Mouse (Mus musculus): ENCODE results near the gene Cfap97d1. TPM values are rescaled to one million over a fixed set of nuclear protein-coding genes. Genes with fewer than 3 reads are reported as not detected.

Gene Cfap97d1
- not detected for polyA plus RNA-seq (2015; fragmentation: Illumina TruSeq; extraction: RNeasy Lipid Tissue Mini Kit (QIAGEN cat#74804); ENCODE audit: low read depth, low replicate concordance)

DNA sequence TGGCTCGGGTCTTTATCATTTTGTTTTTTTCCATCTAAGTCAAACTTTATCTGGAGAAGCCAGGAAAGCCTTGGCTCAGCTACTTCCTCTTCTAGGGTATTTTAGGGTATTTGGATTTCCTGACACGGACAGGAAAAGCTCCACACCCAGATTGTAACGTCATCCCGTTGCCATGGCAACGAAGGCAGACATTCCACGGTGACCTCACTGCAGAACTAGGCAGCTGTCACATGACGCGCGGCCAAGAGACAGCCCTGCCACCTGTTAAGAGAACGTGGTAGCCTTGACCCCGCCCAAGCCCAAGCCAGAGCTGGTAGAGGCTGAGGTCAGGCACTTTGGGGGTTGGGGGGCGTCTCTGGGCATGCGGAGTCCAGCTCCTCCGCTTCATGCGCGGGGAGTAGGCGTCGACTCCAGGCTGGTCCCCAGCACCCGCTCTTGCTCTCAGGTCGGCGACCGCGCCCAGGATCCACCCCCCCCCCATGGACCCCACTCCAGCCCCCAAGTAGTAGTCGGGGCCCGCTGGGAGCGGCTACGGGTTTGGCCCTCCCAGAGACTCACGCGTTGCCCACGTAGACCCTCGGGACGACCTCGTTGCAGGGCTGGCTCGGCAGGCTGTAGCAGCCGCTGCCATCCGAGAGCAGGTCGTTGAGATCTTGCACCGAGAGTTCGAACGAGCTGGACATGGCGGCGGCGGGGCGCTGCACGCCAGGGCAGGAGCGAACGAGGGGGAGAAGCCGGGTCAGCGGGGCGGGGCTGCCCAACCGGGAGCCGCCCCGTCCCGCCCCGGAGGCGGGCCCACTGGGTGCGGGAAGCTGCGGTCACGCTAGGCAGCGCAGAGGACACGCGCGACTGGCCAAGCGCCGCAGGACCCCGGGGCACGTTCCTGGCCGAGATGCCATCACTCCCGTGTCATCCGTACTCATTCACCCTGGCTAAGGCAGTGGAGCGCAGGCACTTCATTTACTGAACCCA lies at the start of gene Cfap97d1:
Cfap97d1 (plus strand) TSS at position 226 of the 972 bp plus-strand sequence.

DNA sequence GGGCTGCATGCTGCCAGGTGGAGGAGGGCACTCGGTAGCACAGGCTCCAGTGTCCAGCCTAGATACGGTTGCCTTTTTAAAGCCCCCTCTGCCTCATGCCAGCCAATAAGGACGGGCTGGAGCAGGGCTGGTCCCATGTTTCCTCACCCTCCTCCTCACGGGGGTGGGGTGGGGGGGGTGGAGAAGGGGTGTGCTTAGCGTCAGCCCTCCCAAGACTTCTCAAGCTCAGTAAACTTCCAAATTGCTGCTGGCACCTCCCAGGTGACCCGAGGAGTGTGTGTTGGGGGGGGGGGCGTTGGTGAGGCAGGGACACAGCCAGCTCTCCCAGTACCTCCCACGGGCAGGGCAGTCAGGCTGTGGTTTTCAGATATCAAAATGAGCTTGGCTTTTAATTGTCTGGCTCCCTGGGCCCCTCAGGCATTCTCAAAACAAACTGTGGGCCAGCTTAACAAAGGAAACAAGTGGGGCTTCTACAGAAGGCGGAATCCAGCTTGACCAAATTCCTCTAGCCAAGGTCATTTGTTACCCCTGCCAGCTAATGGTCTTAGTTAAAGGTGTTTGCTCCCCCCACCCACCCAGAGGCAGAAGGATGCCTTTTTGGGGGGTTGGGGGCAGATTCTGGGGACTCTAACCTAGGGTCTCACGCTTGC lies 17.0 kb upstream of the Cfap97d1 start, which contains the start of gene Sost:
Sost (minus strand) TSS at position 51 of the 650 bp plus-strand sequence.

DNA sequence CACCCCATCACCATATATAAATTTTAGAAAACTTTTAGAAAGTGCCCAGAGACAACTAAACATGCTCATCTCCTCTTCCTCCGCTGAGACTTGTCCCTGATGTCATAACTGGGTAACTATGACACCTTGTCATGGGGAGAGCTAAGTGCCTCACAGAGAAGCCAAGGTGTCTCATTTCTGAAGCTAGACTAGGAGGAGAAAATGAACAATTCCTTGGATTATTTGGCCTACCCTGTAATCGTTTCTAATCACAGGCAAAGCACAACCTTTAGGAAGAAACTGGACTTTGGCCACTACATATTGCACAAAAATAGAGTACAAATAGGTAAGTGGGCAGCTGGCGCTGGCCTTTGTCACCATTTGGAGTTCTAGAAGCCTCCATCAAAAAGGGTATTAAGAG lies 2.8 kb downstream of the Cfap97d1 start, which contains the start of gene Dusp3:
Dusp3 (minus strand) TSS at position 101 of the 400 bp plus-strand sequence.

DNA sequence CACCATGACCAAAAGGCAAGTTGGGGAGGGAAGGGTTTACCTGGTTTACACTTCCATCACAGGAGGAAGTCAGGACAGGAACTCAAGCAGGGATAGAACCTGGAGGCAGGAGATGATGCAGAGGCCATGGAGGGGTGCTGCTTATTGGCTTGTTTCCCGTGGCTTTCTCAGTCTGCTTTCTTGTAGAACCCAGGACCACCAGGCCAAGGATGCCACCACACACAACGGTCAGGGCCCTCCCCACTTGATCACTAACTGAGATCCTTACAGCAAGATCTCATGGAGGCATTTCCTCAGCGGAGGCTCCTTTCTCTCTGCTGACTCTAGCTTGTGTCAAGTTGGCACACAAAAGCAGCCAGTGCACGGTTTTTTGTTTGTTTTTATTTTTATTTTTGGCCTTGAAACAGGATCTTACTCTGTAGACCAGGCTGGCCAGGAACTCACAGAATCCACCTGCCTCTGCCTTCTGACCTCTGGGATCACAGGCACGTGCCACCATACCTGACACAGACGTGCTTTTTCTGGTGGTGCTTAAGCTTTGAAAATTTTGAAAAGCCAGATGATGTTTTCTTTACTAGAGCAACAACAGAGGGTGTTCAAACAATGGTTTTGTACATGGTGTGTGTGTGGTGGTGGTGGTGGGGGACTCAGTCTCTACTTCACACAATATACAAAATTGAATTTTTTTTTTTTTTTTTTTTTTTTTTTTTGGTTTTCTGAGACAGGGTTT lies 44.2 kb downstream of the Cfap97d1 start, which contains the start of gene Mpp3:
Mpp3 (minus strand) TSS at position 375 of the 730 bp plus-strand sequence.

DNA sequence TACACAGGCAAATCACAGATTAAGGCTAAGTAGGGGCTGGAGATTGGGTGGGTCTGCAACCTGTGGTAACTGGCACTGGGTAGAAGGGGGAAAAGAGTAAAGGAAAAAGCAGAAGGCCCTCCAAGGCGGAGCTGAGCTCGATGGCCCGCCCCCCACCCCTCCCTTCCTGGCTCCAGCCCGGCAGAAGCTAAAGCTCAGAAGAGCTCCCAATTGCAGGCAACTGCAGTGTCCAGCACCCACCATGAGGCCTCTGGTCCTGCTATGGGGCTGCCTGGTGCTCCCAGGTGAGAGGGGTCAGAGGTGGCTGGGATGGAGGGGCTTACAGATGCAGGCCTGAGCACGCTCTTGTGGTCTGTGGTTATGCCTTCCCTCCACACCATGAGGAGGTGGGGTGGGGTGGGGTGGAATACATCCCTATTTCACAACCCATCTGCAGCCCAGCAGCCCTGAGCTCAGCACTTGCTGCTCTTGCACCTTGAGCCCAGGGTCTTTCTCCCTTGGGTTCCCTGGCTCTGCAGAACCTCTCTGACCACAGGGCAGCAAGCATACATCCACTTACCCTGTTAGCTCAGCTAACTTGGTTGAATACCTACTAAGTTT lies 57.4 kb downstream of the Cfap97d1 start, which contains the start of gene Cd300lg:
Cd300lg (plus strand) TSS at position 160 of the 600 bp plus-strand sequence.

Other genes starting within 250 kb of the Cfap97d1 start
- gene Etv4, start 198.9 kb upstream of the Cfap97d1 start, polyA plus RNA-seq (2015; fragmentation: Illumina TruSeq; extraction: RNeasy Lipid Tissue Mini Kit (QIAGEN cat#74804); ENCODE audit: low read depth, low replicate concordance), result 14.5 TPM
- 0.79 TPM for gene Meox1, start 89.9 kb upstream of the Cfap97d1 start, polyA plus RNA-seq (2015; fragmentation: Illumina TruSeq; extraction: RNeasy Lipid Tissue Mini Kit (QIAGEN cat#74804); ENCODE audit: low read depth, low replicate concordance)
- gene Sost, start 17.3 kb upstream of the Cfap97d1 start, polyA plus RNA-seq (2015; fragmentation: Illumina TruSeq; extraction: RNeasy Lipid Tissue Mini Kit (QIAGEN cat#74804); ENCODE audit: low read depth, low replicate concordance), result not detected
- 151 TPM for gene Dusp3, start 2.7 kb downstream of the Cfap97d1 start, polyA plus RNA-seq (2015; fragmentation: Illumina TruSeq; extraction: RNeasy Lipid Tissue Mini Kit (QIAGEN cat#74804); ENCODE audit: low read depth, low replicate concordance)
- 42.1 TPM for gene Mpp3, start 44.2 kb downstream of the Cfap97d1 start, polyA plus RNA-seq (2015; fragmentation: Illumina TruSeq; extraction: RNeasy Lipid Tissue Mini Kit (QIAGEN cat#74804); ENCODE audit: low read depth, low replicate concordance)
- gene Cd300lg, start 57.2 kb downstream of the Cfap97d1 start, polyA plus RNA-seq (2015; fragmentation: Illumina TruSeq; extraction: RNeasy Lipid Tissue Mini Kit (QIAGEN cat#74804); ENCODE audit: low read depth, low replicate concordance), result 0.25 TPM
- 87.5 TPM for gene Mpp2, start 104.2 kb downstream of the Cfap97d1 start, polyA plus RNA-seq (2015; fragmentation: Illumina TruSeq; extraction: RNeasy Lipid Tissue Mini Kit (QIAGEN cat#74804); ENCODE audit: low read depth, low replicate concordance)
- gene Ppy, start 117.0 kb downstream of the Cfap97d1 start, polyA plus RNA-seq (2015; fragmentation: Illumina TruSeq; extraction: RNeasy Lipid Tissue Mini Kit (QIAGEN cat#74804); ENCODE audit: low read depth, low replicate concordance), result not detected
- gene Pyy, start 123.6 kb downstream of the Cfap97d1 start, polyA plus RNA-seq (2015; fragmentation: Illumina TruSeq; extraction: RNeasy Lipid Tissue Mini Kit (QIAGEN cat#74804); ENCODE audit: low read depth, low replicate concordance), result not detected
- gene Nags, start 161.2 kb downstream of the Cfap97d1 start, polyA plus RNA-seq (2015; fragmentation: Illumina TruSeq; extraction: RNeasy Lipid Tissue Mini Kit (QIAGEN cat#74804); ENCODE audit: low read depth, low replicate concordance), result not detected
- 25.8 TPM for gene Tmem101, start 172.1 kb downstream of the Cfap97d1 start, polyA plus RNA-seq (2015; fragmentation: Illumina TruSeq; extraction: RNeasy Lipid Tissue Mini Kit (QIAGEN cat#74804); ENCODE audit: low read depth, low replicate concordance)
- gene Lsm12, start 201.0 kb downstream of the Cfap97d1 start, polyA plus RNA-seq (2015; fragmentation: Illumina TruSeq; extraction: RNeasy Lipid Tissue Mini Kit (QIAGEN cat#74804); ENCODE audit: low read depth, low replicate concordance), result 26.1 TPM
- 61.4 TPM for gene G6pc3, start 205.3 kb downstream of the Cfap97d1 start, polyA plus RNA-seq (2015; fragmentation: Illumina TruSeq; extraction: RNeasy Lipid Tissue Mini Kit (QIAGEN cat#74804); ENCODE audit: low read depth, low replicate concordance)
- 122 TPM for gene Hdac5, start 245.9 kb downstream of the Cfap97d1 start, polyA plus RNA-seq (2015; fragmentation: Illumina TruSeq; extraction: RNeasy Lipid Tissue Mini Kit (QIAGEN cat#74804); ENCODE audit: low read depth, low replicate concordance)

Data from brain, adult 10 weeks (tissue).